16 mouse cellular contexts compared by ENCODE assay signal in the genomic region with DNA sequence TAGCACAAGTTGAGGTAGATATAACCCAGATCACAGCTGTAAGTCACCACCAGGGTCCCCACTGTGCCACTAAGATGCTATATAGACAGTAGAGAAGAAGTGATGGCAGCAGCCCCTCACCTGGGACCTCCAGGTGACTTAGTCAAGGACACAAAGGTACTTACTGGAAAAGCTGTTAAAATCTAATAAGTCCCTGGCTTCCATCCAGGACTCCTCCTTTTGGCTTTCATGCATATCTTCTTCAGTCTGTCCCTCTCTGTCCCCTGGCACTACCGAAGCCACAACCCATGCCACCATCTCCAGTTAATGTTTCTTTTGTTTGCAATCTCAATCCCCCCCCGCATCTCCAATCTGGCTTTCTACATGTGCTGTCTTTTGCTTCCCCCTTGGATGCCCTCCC.
DNase-seq lines count a peak whose midpoint lies in the region; ATAC-seq lines count a peak whose summit lies in the region.
"Had no signal": no experiment of that assay in that cellular context is flagged by ENCODE, and none has a peak within 500 bp of the region (broad histone marks: within the 10 kb centered on the region; RNA-seq: fewer than 3 reads in every experiment).

No protein-coding gene starts in this region.

- no peak overlapping the region for H3K4me3 ChIP-seq in heart, embryonic 10.5 days
- H3K4me3 ChIP-seq in heart, embryonic 15.5 days: no peak overlapping the region
- H3K4me3 ChIP-seq in forebrain, embryonic 15.5 days: no peak overlapping the region
- H3K4me3 ChIP-seq: embryonic facial prominence, embryonic 13.5 days; forebrain, embryonic 13.5 days; hindbrain, embryonic 13.5 days had no signal

- intact Hi-C loops in heart, postnatal 36 days (cut with DNase I): loop anchor here (2.0 to 10.0 kb wide), 4 partner anchors 52 to 442 kb away; a partner anchor contains a TSS
- intact Hi-C loops in heart, postnatal 10 days (cut with DNase I): loop anchor here (1.0 to 5.0 kb wide), 3 partner anchors 39 to 690 kb away; no protein-coding TSS in a partner anchor

- WGBS in heart, embryonic 10.5 days: 91% methylated on average over 2 of the region's 2 CpGs
- WGBS in heart, embryonic 15.5 days: 84% methylated on average over 2 of the region's 2 CpGs
- 80% methylated on average over 2 of the region's 2 CpGs for WGBS in forebrain, embryonic 15.5 days

- H3K4me2 ChIP-seq in heart, embryonic 15.5 days: no peak overlapping the region
- H3K4me2 ChIP-seq in forebrain, embryonic 15.5 days (replicated peaks): no peak overlapping the region
- H3K4me2 ChIP-seq: embryonic facial prominence, embryonic 13.5 days; forebrain, embryonic 13.5 days; hindbrain, embryonic 13.5 days had no signal

- no peaks in the 10 kb centered on the region for H3K9me3 ChIP-seq in heart, embryonic 10.5 days
- no peaks in the 10 kb centered on the region for H3K9me3 ChIP-seq in heart, embryonic 15.5 days (replicated peaks)
- no peaks in the 10 kb centered on the region for H3K9me3 ChIP-seq in forebrain, embryonic 15.5 days
- H3K9me3 ChIP-seq: embryonic facial prominence, embryonic 13.5 days; forebrain, embryonic 13.5 days; hindbrain, embryonic 13.5 days had no signal

- no peak for DNase-seq in heart, embryonic 10.5 days (ENCODE audit: low spot score)
- no peak for DNase-seq in heart, postnatal 36 days
- DNase-seq in heart, postnatal 10 days: no peak
- peak; percentile 13 for DNase-seq in kidney, postnatal 14 days
- no peak for DNase-seq in kidney, postnatal 4 days
- peak; percentile 41 for DNase-seq in testis, postnatal 14 days (ENCODE audit: low spot score)
- DNase-seq: adrenal gland, adult 2 months; adrenal gland, postnatal 25 days; cerebellum, adult 9-11 months; cerebellum, postnatal 36 days had no signal

- peak overlapping the region; percentile 68 for H3K27ac ChIP-seq in heart, embryonic 10.5 days
- peak overlapping the region; percentile 68 for H3K27ac ChIP-seq in heart, embryonic 15.5 days
- H3K27ac ChIP-seq in forebrain, embryonic 15.5 days (replicated peaks): no peak overlapping the region
- H3K27ac ChIP-seq: embryonic facial prominence, embryonic 13.5 days; hindbrain, embryonic 13.5 days; hindbrain, postnatal 0 days had no signal

- no peaks in the 10 kb centered on the region for H3K36me3 ChIP-seq in heart, embryonic 10.5 days
- H3K36me3 ChIP-seq in heart, embryonic 15.5 days: no peaks in the 10 kb centered on the region
- no peaks in the 10 kb centered on the region for H3K36me3 ChIP-seq in forebrain, embryonic 15.5 days
- H3K36me3 ChIP-seq: embryonic facial prominence, embryonic 13.5 days; hindbrain, embryonic 13.5 days had no signal

- H3K27me3 ChIP-seq in heart, embryonic 10.5 days (ENCODE audit: insufficient read depth, poor library complexity, severe bottlenecking): no peaks in the 10 kb centered on the region
- no peaks in the 10 kb centered on the region for H3K27me3 ChIP-seq in heart, embryonic 15.5 days
- no peaks in the 10 kb centered on the region for H3K27me3 ChIP-seq in forebrain, embryonic 15.5 days
- H3K27me3 ChIP-seq: embryonic facial prominence, embryonic 13.5 days; forebrain, embryonic 13.5 days; hindbrain, embryonic 13.5 days had no signal

- peaks cover 58% of the 10 kb centered on the region for H3K4me1 ChIP-seq in heart, embryonic 10.5 days
- peaks cover 52% of the 10 kb centered on the region for H3K4me1 ChIP-seq in heart, embryonic 15.5 days (replicated peaks)
- peaks cover 31% of the 10 kb centered on the region for H3K4me1 ChIP-seq in forebrain, embryonic 15.5 days

- H3K9ac ChIP-seq in heart, embryonic 15.5 days: no peak overlapping the region
- H3K9ac ChIP-seq in forebrain, embryonic 15.5 days (replicated peaks): no peak overlapping the region
- H3K9ac ChIP-seq: embryonic facial prominence, embryonic 13.5 days; forebrain, embryonic 13.5 days; hindbrain, embryonic 13.5 days had no signal

- no peak for ATAC-seq in heart, embryonic 15.5 days (replicated peaks; ENCODE audit: insufficient number of reproducible peaks, insufficient read depth, low FRiP score, low read depth)
- ATAC-seq in forebrain, embryonic 15.5 days (replicated peaks): no peak; the same call in 1 of the 2 replicates
- ATAC-seq: hindbrain, postnatal 0 days had no signal

Comparison
In these comparisons a context has a peak if more than half of its experiments do, and no peak if none do; other contexts are left out.
1. DNase-seq: peak in kidney, postnatal 14 days (single experiment) and testis, postnatal 14 days (single experiment); none in heart, embryonic 10.5 days (single experiment), heart, postnatal 36 days (0 of 2), heart, postnatal 10 days (0 of 2) and kidney, postnatal 4 days (0 of 2).